Mouse (Mus musculus) small intestine, adult 2 months (tissue): ENCODE data around the gene Sdsl. TPM values are rescaled to one million over a fixed set of nuclear protein-coding genes. Genes with fewer than 3 reads are reported as not detected.
A peak's percentile ranks its signal among the peaks of the same experiment; 100 is the strongest.

Experiments
- H3K27ac ChIP-seq: fragments of 200-500 bp; 2 replicates; pipeline ENCODE4 v1.5.1; 2012; ENCODE audit warnings: low read depth, low read length, control low read depth, inconsistent platforms; ENCODE audit not compliant: insufficient read depth
- H3K27me3 ChIP-seq: fragments of 200-500 bp; 2 replicates; pipeline ENCODE4 v1.6.1; 2012; ENCODE audit warnings: mild to moderate bottlenecking, moderate library complexity, low read length, inconsistent platforms; ENCODE audit not compliant: control insufficient read depth, insufficient read depth
- H3K36me3 ChIP-seq: fragments of 200-500 bp; 2 replicates; pipeline ENCODE4 v1.6.1; 2012; ENCODE audit warnings: mild to moderate bottlenecking, low read length, control low read depth, inconsistent platforms; ENCODE audit not compliant: control insufficient read depth, insufficient read depth
- H3K4me1 ChIP-seq: fragments of 200-500 bp; 2 replicates; pipeline ENCODE4 v1.6.1; 2012; ENCODE audit warnings: low read length, inconsistent platforms, mixed read lengths; ENCODE audit not compliant: control insufficient read depth, insufficient read depth, insufficient read length
- H3K4me3 ChIP-seq: fragments of 200-500 bp; 2 replicates; pipeline ENCODE4 v1.5.1; 2012; ENCODE audit warnings: low read depth, mild to moderate bottlenecking, control low read depth, inconsistent platforms, low read length, moderate library complexity
- CTCF ChIP-seq: fragments of 200-500 bp; IDR thresholded peaks from 2 replicates; pipeline ENCODE4 v1.5.1; 2012; ENCODE audit warnings: low read depth, mild to moderate bottlenecking, control low read depth, inconsistent platforms, low read length, moderate library complexity, mixed read lengths; ENCODE audit not compliant: insufficient replicate concordance, insufficient read length; ENCODE audit errors: extremely low read depth
- POLR2A ChIP-seq: fragments of 200-500 bp; IDR thresholded peaks from 2 replicates; pipeline ENCODE4 v1.6.1; 2012; ENCODE audit warnings: low read depth, mild to moderate bottlenecking, control low read depth, inconsistent platforms, low read length, moderate library complexity
- WGBS: fragments of 180-500 bp; shearing (Covaris S2); methylation state at CpG from one replicate; pipeline ENCODE4 v1.1.7; 2018; 5-methylcytosine and 5-hydroxymethylcytosine counted together
- polyA plus RNA-seq: library from polyadenylated mRNA; depleted of rRNA; stranded (reverse); fragments of >200 nt; gene quantifications from 2 replicates; pipeline ENCODE4 v1.2.3, GENCODE M21; 2012

Sdsl gene
- polyA plus RNA-seq, 1 experiment: 46.4 TPM

- WGBS: 71% methylated on average over 7 of the region's 7 CpGs
- peaks cover 3% of the 10 kb centered on the region; the same call in 1 of the 2 replicates for H3K27me3 ChIP-seq
- no peaks in the 10 kb centered on the region for H3K36me3 ChIP-seq
- H3K4me3 ChIP-seq: no peak overlapping the region
- H3K27ac ChIP-seq: no peak overlapping the region
- no peaks in the 10 kb centered on the region for H3K4me1 ChIP-seq
- TF ChIP-seq CTCF: no peak
- no peak for TF ChIP-seq POLR2A
These were observed 15.6 kb downstream of the Sdsl start for GRCm38 (mm10) chr5:120456841-120457554.

- WGBS: 8% methylated on average over 1 of the region's 1 CpGs
- Histone ChIP-seq H3K27ac (no peak overlapping the region), H3K27me3 (peaks cover 3% of the 10 kb centered on the region; the same call in 1 of the 2 replicates), H3K4me1 (no peaks in the 10 kb centered on the region), H3K4me3 (no peak overlapping the region), H3K36me3 (no peaks in the 10 kb centered on the region)
- TF ChIP-seq POLR2A: no peak
- TF ChIP-seq CTCF: no peak
These were observed 16.4 kb downstream of the Sdsl start for GRCm38 (mm10) chr5:120456253-120456652.

- no peak overlapping the region for H3K27ac ChIP-seq
- TF ChIP-seq POLR2A (no peak), CTCF (no peak)
- no peaks in the 10 kb centered on the region for H3K4me1 ChIP-seq
- WGBS: 24% methylated on average over 14 of the region's 14 CpGs
- no peak overlapping the region for H3K4me3 ChIP-seq
- H3K27me3 ChIP-seq: peaks cover 3% of the 10 kb centered on the region; the same call in 1 of the 2 replicates
- H3K36me3 ChIP-seq: no peaks in the 10 kb centered on the region
These were observed 17.8 kb downstream of the Sdsl start for GRCm38 (mm10) chr5:120454756-120455337.

GRCm38 (mm10) chr5:120447305-120447704, 25.3 kb downstream of the Sdsl start:
- no peak overlapping the region for H3K27ac ChIP-seq
- H3K4me1 ChIP-seq: no peaks in the 10 kb centered on the region
- H3K27me3 ChIP-seq: 0 out of 2 replicates have a peak, but pooled peaks cover 2% of the 10 kb centered on the region
- TF ChIP-seq POLR2A (no peak), CTCF (no peak)
- H3K4me3 ChIP-seq: no peak overlapping the region
- WGBS: 20% methylated on average over 13 of the region's 13 CpGs
- no peaks in the 10 kb centered on the region for H3K36me3 ChIP-seq

- peak; percentile 90 for TF ChIP-seq CTCF
- TF ChIP-seq POLR2A: no peak
- peaks cover 47% of the 10 kb centered on the region for H3K27me3 ChIP-seq
These were observed 31.9 kb downstream of the Sdsl start for GRCm38 (mm10) chr5:120440733-120441132.

GRCm38 (mm10) chr5:120439887-120440670, 32.5 kb downstream of the Sdsl start:
- 2% methylated on average over 61 of the region's 61 CpGs for WGBS
- H3K36me3 ChIP-seq: no peaks in the 10 kb centered on the region
- TF ChIP-seq CTCF (no peak), POLR2A (no peak)
- H3K27me3 ChIP-seq: peaks cover 54% of the 10 kb centered on the region
- no peak overlapping the region for H3K27ac ChIP-seq
- H3K4me1 ChIP-seq: peaks cover 10% of the 10 kb centered on the region
- peak overlapping the region; percentile 39 for H3K4me3 ChIP-seq

More at GRCm38 (mm10) chr5:120440733-120441132, 31.9 kb downstream of the Sdsl start:
- 5% methylated on average over 14 of the region's 14 CpGs for WGBS
- no peaks in the 10 kb centered on the region for H3K36me3 ChIP-seq
- H3K4me3 ChIP-seq: peak overlapping the region; percentile 39
- H3K4me1 ChIP-seq: peaks cover 9% of the 10 kb centered on the region
- no peak overlapping the region for H3K27ac ChIP-seq
